Mouse (Mus musculus) cerebellum, adult 9-10 months (tissue): Measurements from ENCODE around the gene Gm13289.
A peak's percentile ranks its signal among the peaks of the same experiment; 100 is the strongest.
"Not testable (repeated sequence)": the region's sequence is repeated elsewhere in the genome, so short reads cannot be mapped to it uniquely, and the experiment has no call there.

ENCODE experiments used
- DNase-seq: peaks from one replicate; pipeline ENCODE4 v3.0.0; 2022

Gm13289 gene

GRCm38 (mm10) chr4:88776622-88777021 is at the start of gene Gm13289:
Gene Gm13289, plus strand, starts transcription at chr4:88776922.
- not testable (repeated sequence) for DNase-seq

DNA sequence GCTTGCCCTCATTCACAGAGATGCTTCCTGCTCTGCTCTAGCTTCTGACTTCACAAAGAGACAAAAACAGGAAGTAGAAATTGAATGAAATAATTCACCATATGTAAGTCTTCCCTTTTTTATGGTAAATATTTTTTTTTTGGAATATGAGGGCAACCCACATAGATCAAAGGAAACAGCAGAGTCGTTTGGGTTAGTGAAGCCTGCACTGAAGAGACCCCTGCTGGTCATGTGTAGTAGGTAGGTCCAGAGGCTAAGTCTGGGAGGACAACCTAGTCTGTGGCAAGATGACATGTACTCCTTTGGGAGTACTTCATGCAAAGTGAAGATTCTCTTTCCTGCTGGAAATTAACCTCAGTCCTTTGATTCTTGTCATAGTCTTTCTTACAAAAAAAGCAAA is 49.4 kb upstream of the Gm13289 start:
- no peak for DNase-seq

DNA sequence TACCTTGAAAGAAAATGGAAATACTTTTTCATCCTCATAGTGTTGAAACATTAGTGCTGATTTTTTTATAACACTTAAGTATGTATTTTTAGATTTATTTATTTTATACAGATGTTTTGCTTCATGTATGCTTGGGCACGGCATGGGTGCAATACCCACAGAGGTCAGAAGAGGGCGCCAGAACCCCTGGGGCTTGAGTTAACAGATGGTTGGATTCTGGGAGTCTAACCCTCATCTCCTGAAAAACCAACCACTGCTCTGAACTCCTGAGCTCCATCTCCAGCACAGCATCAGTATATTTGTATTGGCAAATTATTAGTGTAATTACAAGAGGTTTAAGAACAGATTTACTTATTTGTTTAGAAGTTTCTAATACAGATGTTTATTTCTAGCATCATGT is 38.2 kb upstream of the Gm13289 start:
- no peak for DNase-seq

GRCm38 (mm10) chr4:88739036-88739435 is 37.7 kb upstream of the Gm13289 start:
- DNase-seq, result no peak

GRCm38 (mm10) chr4:88741426-88741825 is 35.3 kb upstream of the Gm13289 start:
- no peak for DNase-seq

- DNase-seq, result no peak
Measured at GRCm38 (mm10) chr4:88742771-88743371, 33.9 kb upstream of the Gm13289 start.

DNA sequence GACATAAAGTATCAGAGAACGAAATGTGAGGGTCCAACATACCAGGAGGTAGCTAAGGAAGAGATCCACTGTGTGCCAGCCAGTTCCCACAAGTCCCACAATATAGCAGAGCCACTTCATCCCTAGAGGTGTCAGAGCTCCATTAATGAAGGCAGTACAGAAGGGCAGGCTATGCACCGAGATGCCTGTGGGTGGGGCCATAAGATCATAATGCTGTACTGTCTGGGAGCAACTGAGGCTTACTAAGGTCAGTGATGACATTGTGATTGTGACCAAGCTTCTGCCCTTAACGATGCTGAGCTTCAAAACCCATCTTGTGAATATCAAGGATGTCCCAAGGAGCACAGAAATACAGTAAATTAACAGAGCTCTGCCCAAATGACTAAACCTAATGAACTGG is 32.5 kb upstream of the Gm13289 start:
- DNase-seq, result no peak

GRCm38 (mm10) chr4:88749926-88750325 is 26.8 kb upstream of the Gm13289 start:
- no peak for DNase-seq

DNA sequence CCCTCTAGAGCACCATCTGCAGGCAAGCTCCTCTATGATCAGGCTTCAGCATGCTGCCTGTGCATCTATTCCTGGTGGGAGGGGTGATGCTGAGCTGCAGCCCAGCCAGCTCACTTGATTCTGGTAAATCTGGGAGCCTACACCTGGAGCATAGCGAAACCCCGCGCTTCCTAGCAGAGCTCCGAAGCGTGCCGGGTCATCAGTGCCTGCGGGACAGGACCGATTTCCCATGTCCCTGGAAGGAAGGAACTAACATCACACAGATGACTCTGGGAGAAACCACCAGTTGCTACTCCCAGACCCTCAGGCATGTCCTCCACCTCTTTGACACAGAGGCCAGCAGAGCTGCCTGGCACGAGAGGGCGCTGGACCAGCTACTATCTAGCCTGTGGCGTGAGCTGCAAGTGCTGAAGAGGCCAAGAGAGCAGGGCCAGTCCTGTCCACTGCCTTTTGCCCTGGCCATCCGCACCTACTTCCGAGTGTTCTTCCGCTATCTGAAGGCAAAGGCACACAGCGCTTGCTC is 21.8 kb upstream of the Gm13289 start, which contains the start of gene Gm13271:
TSS of gene Gm13271 (plus strand) at position 51 of the 523 bp plus-strand sequence.
- peak; percentile 94 for DNase-seq

DNA sequence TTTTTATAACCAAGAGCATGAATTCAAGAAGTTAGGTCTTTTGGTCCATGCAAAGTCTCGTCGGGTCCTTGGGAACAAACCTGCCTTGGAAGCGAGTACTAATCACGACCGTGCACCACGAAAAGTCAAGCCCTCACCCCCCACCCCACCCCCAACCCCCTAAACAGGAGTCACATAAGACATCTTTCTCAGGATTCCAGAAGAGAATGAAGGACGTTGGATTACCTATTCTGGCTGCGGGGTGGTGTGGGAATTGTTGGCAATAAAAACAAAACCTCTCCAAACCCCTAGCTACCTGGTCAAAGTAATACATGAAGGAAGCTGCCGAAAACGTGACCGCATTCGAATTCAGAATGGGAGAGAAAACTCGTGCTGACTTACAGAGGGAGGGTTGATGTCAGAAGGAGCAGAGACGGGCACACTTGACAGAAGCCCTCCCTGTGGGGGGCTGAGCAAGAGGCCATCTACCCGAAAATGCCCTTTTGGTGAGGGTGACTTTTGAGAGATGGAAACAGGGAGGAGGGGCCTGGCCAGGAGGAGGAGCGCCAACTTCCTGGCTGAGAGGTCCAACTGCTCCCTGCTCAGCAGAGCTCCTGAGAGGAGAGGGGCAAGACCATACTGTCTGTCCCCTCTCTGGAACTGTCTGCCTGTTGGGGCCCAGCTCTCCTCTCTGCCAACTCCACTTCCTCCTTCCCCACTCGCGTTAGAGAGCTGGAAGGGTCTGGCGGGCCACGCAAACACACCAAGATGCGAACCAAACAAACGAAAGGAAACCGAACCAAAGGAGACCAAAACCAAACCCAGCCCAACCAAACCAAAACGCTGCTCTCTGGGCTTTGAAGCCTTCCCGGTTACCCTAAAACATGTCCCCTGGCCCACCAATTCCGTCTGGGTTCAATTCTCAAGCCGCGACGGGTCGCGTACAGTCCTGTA is 19.9 kb upstream of the Gm13289 start:
- peak; percentile 47 for DNase-seq

GRCm38 (mm10) chr4:88757628-88758031 is 19.1 kb upstream of the Gm13289 start:
- DNase-seq, result peak; percentile 98

- peak; percentile 76 for DNase-seq
Measured at GRCm38 (mm10) chr4:88758751-88759150, 18.0 kb upstream of the Gm13289 start.

- DNase-seq, result peak; percentile 88
Measured at GRCm38 (mm10) chr4:88759610-88760268, 17.0 kb upstream of the Gm13289 start, which contains the start of gene Gm13283. Gene Gm13283, plus strand, starts transcription at chr4:88760119.

DNA sequence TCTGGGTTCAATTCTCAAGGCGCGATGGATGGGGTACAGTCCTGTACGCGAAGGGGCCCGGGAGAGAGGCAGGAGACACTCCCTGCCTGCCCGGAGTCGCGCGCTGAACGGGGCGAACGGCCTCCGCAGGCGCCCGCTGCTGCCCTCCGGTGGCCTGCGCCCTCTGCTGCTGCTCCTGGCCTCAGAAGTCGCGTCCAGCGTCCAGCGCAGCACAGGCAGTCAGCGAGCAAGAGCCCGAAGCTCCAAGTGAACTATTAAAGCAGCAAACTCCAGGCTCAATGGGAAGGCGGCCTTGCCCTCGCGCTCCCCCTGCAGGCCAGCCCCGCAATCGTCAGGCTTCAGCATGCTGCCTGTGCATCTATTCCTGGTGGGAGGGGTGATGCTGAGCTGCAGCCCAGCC is 16.3 kb upstream of the Gm13289 start:
- DNase-seq, result peak; percentile 76

- peak; percentile 94 for DNase-seq
Measured at GRCm38 (mm10) chr4:88761776-88762175, 14.9 kb upstream of the Gm13289 start.

- DNase-seq, result peak; percentile 62
Measured at GRCm38 (mm10) chr4:88762341-88762740, 14.4 kb upstream of the Gm13289 start.

DNA sequence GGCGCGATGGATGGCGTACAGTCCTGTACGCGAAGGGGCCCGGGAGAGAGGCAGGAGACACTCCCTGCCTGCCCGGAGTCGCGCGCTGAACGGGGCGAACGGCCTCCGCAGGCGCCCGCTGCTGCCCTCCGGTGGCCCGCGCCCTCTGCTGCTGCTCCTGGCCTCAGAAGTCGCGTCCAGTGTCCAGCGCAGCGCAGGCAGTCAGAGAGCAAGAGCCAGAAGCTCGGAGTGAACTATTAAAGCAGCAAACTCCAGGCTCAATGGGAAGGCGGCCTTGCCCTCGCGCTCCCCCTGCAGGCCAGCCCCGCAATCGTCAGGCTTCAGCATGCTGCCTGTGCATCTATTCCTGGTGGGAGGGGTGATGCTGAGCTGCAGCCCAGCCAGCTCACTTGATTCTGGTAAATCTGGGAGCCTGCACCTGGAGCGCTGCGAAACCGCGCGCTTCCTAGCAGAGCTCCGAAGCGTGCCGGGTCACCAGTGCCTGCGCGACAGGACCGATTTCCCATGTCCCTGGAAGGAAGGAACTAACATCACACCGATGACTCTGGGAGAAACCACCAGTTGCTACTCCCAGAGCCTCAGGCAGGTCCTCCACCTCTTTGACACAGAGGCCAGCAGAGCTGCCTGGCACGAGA is 13.2 kb upstream of the Gm13289 start:
- peak; percentile 62 for DNase-seq

DNA sequence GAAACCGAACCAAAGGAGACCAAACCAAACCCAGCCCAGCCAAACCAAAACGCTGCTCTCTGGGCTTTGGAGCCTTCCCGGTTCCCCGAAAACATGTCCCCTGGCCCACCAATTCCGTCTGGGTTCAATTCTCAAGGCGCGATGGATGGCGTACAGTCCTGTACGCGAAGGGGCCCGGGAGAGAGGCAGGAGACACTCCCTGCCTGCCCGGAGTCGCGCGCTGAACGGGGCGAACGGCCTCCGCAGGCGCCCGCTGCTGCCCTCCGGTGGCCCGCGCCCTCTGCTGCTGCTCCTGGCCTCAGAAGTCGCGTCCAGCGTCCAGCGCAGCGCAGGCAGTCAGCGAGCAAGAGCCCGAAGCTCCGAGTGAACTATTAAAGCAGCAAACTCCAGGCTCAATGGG is 3.2 kb upstream of the Gm13289 start, which contains the start of gene Gm13290:
TSS of gene Gm13290 (plus strand) at position 301 of the 400 bp plus-strand sequence.
- not testable (repeated sequence) for DNase-seq

DNA sequence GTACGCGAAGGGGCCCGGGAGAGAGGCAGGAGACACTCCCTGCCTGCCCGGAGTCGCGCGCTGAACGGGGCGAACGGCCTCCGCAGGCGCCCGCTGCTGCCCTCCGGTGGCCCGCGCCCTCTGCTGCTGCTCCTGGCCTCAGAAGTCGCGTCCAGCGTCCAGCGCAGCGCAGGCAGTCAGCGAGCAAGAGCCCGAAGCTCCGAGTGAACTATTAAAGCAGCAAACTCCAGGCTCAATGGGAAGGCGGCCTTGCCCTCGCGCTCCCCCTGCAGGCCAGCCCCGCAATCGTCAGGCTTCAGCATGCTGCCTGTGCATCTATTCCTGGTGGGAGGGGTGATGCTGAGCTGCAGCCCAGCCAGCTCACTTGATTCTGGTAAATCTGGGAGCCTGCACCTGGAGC is 2.8 kb downstream of the Gm13289 start, which contains the start of gene Gm13272:
TSS of gene Gm13272 (plus strand) at position 301 of the 400 bp plus-strand sequence.
- not testable (repeated sequence) for DNase-seq

- DNase-seq, result peak; percentile 54
Measured at GRCm38 (mm10) chr4:88780320-88780719, 3.6 kb downstream of the Gm13289 start.

DNA sequence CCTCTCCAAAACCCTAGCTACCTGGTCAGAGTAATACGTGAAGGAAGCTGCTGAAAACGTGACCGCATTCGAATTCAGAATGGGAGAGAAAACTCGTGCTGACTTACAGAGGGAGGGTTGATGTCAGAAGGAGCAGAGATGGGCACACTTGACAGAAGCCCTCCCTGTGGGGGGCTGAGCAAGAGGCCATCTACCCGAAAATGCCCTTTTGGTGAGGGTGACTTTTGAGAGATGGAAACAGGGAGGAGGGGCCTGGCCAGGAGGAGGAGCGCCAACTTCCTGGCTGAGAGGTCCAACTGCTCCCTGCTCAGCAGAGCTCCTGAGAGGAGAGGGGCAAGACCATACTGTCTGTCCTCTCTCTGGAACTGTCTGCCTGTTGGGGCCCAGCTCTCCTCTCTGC is 5.1 kb downstream of the Gm13289 start, which contains the start of gene Ifnz:
TSS of gene Ifnz (plus strand) at position 301 of the 400 bp plus-strand sequence.
- DNase-seq, result not testable (repeated sequence)

DNA sequence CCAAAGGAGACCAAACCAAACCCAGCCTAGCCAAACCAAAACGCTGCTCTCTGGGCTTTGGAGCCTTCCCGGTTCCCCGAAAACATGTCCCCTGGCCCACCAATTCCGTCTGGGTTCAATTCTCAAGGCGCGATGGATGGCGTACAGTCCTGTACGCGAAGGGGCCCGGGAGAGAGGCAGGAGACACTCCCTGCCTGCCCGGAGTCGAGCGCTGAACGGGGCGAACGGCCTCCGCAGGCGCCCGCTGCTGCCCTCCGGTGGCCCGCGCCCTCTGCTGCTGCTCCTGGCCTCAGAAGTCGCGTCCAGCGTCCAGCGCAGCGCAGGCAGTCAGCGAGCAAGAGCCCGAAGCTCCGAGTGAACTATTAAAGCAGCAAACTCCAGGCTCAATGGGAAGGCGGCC is 5.6 kb downstream of the Gm13289 start:
- not testable (repeated sequence) for DNase-seq
